Mouse (Mus musculus): Measurements from ENCODE around the gene Phc3.

DNA sequence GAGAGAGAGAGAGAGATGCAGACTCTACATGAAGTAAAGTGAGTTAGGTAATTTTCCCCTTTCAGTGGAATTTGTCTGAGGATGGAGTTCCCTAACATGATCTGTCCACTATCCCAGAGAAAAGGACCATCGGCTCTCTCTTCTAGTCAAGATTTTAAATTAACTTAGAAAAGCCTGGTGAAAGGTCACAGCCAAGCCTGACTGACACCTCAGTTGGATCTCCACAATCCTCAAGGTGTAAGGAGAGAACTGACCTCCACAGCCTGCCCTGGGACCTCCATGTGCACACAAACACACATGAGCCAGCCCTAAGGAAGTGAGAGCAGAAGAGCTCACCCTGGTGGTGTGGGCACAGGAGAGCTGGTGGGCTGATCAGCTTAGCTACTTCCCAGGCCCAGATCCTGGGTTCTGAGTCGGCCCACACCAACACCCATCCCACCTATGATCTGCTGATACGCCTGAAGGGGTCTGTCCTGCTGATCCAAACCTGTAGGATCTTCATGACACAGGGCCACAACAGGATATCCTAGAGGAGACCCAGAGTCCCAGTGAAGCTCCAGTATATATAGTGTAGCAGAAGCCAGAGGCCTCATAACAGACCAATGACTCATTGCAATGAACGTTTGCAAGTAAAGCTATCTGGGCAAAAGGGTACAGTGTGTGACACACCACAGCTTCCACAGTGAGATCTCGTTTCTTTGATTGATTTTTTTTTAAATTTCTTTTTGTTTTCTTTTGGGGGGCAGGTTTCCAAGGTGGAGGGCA is 12.6 kb upstream of the Phc3 start:
- TF ChIP-seq CTCF (IDR thresholded peaks at IDR 0.05; ENCODE audit: borderline replicate concordance, insufficient read depth, low read length) (no peak), POLR2A (IDR thresholded peaks at IDR 0.05; ENCODE audit: low read depth, low read length) (no peak)
